Mouse (Mus musculus): ENCODE data around the gene Adgb.
"Not testable (repeated sequence)": the region's sequence is repeated elsewhere in the genome, so short reads cannot be mapped to it uniquely, and the experiment has no call there.

Gene Adgb

GRCm38 (mm10) chr10:10471961-10472610 is at the start of gene Adgb:
Adgb (minus strand) TSS chr10:10472326.
- in situ Hi-C loops (cut with MboI; ENCODE audit: low pct_unique_long_range_greater_than_20kb in 1 of 2, low sequenced_read_pairs in 2 of 2, unreplicated experiment in 1 of 2): no loop called here

GRCm38 (mm10) chr10:10480139-10480538 is 8.0 kb upstream of the Adgb start:
- in situ Hi-C loops (cut with MboI; ENCODE audit: low pct_unique_long_range_greater_than_20kb in 1 of 2, low sequenced_read_pairs in 2 of 2, unreplicated experiment in 1 of 2): no loop called here

- in situ Hi-C loops (cut with MboI; ENCODE audit: low pct_unique_long_range_greater_than_20kb in 1 of 2, low sequenced_read_pairs in 2 of 2, unreplicated experiment in 1 of 2): not testable (repeated sequence)
These were observed 5.3 kb upstream of the Adgb start for GRCm38 (mm10) chr10:10477429-10477828.

GRCm38 (mm10) chr10:10476956-10477355 is 4.8 kb upstream of the Adgb start:
- in situ Hi-C loops (cut with MboI; ENCODE audit: low pct_unique_long_range_greater_than_20kb in 1 of 2, low sequenced_read_pairs in 2 of 2, unreplicated experiment in 1 of 2): no loop called here

GRCm38 (mm10) chr10:10476549-10476948 is 4.4 kb upstream of the Adgb start:
- in situ Hi-C loops (cut with MboI; ENCODE audit: low pct_unique_long_range_greater_than_20kb in 1 of 2, low sequenced_read_pairs in 2 of 2, unreplicated experiment in 1 of 2): no loop called here

GRCm38 (mm10) chr10:10468699-10469547 is 3.2 kb downstream of the Adgb start:
- in situ Hi-C loops (cut with MboI; ENCODE audit: low pct_unique_long_range_greater_than_20kb in 1 of 2, low sequenced_read_pairs in 2 of 2, unreplicated experiment in 1 of 2): no loop called here

- in situ Hi-C loops (cut with MboI; ENCODE audit: low pct_unique_long_range_greater_than_20kb in 1 of 2, low sequenced_read_pairs in 2 of 2, unreplicated experiment in 1 of 2): no loop called here
These were observed 12.0 kb downstream of the Adgb start for GRCm38 (mm10) chr10:10460113-10460512.

GRCm38 (mm10) chr10:10456991-10457390 is 15.1 kb downstream of the Adgb start:
- in situ Hi-C loops (cut with MboI; ENCODE audit: low pct_unique_long_range_greater_than_20kb in 1 of 2, low sequenced_read_pairs in 2 of 2, unreplicated experiment in 1 of 2): no loop called here

GRCm38 (mm10) chr10:10449067-10449466 is 23.1 kb downstream of the Adgb start:
- in situ Hi-C loops (cut with MboI; ENCODE audit: low pct_unique_long_range_greater_than_20kb in 1 of 2, low sequenced_read_pairs in 2 of 2, unreplicated experiment in 1 of 2): no loop called here

GRCm38 (mm10) chr10:10444841-10445466 is 27.2 kb downstream of the Adgb start:
- in situ Hi-C loops (cut with MboI; ENCODE audit: low pct_unique_long_range_greater_than_20kb in 1 of 2, low sequenced_read_pairs in 2 of 2, unreplicated experiment in 1 of 2): no loop called here

GRCm38 (mm10) chr10:10443558-10443957 is 28.6 kb downstream of the Adgb start:
- in situ Hi-C loops (cut with MboI; ENCODE audit: low pct_unique_long_range_greater_than_20kb in 1 of 2, low sequenced_read_pairs in 2 of 2, unreplicated experiment in 1 of 2): no loop called here

- in situ Hi-C loops (cut with MboI; ENCODE audit: low pct_unique_long_range_greater_than_20kb in 1 of 2, low sequenced_read_pairs in 2 of 2, unreplicated experiment in 1 of 2): no loop called here
These were observed 37.1 kb downstream of the Adgb start for GRCm38 (mm10) chr10:10435014-10435413.

- in situ Hi-C loops (cut with MboI; ENCODE audit: low pct_unique_long_range_greater_than_20kb in 1 of 2, low sequenced_read_pairs in 2 of 2, unreplicated experiment in 1 of 2): no loop called here
These were observed 42.5 kb downstream of the Adgb start for GRCm38 (mm10) chr10:10429635-10430034.

- in situ Hi-C loops (cut with MboI; ENCODE audit: low pct_unique_long_range_greater_than_20kb in 1 of 2, low sequenced_read_pairs in 2 of 2, unreplicated experiment in 1 of 2): no loop called here
These were observed 43.1 kb downstream of the Adgb start for GRCm38 (mm10) chr10:10429032-10429431.

- in situ Hi-C loops (cut with MboI; ENCODE audit: low pct_unique_long_range_greater_than_20kb in 1 of 2, low sequenced_read_pairs in 2 of 2, unreplicated experiment in 1 of 2): no loop called here
These were observed 47.7 kb downstream of the Adgb start for GRCm38 (mm10) chr10:10424383-10424782.

- in situ Hi-C loops (cut with MboI; ENCODE audit: low pct_unique_long_range_greater_than_20kb in 1 of 2, low sequenced_read_pairs in 2 of 2, unreplicated experiment in 1 of 2): no loop called here
These were observed 61.1 kb downstream of the Adgb start for GRCm38 (mm10) chr10:10411046-10411445.

- in situ Hi-C loops (cut with MboI; ENCODE audit: low pct_unique_long_range_greater_than_20kb in 1 of 2, low sequenced_read_pairs in 2 of 2, unreplicated experiment in 1 of 2): no loop called here
These were observed 64.0 kb downstream of the Adgb start for GRCm38 (mm10) chr10:10408166-10408565.

GRCm38 (mm10) chr10:10395784-10396481 is 76.2 kb downstream of the Adgb start:
- in situ Hi-C loops (cut with MboI; ENCODE audit: low pct_unique_long_range_greater_than_20kb in 1 of 2, low sequenced_read_pairs in 2 of 2, unreplicated experiment in 1 of 2): no loop called here

- in situ Hi-C loops (cut with MboI; ENCODE audit: low pct_unique_long_range_greater_than_20kb in 1 of 2, low sequenced_read_pairs in 2 of 2, unreplicated experiment in 1 of 2): loop anchor here in 1 of 2 experiments (25.0 kb wide), 1 partner anchor 663 kb away; no protein-coding TSS in a partner anchor
These were observed 97.5 kb downstream of the Adgb start for GRCm38 (mm10) chr10:10374629-10375028.

Measured in mouse embryonic stem cell (cell line).